Mouse (Mus musculus): ENCODE results near the gene Nabp2.

DNA sequence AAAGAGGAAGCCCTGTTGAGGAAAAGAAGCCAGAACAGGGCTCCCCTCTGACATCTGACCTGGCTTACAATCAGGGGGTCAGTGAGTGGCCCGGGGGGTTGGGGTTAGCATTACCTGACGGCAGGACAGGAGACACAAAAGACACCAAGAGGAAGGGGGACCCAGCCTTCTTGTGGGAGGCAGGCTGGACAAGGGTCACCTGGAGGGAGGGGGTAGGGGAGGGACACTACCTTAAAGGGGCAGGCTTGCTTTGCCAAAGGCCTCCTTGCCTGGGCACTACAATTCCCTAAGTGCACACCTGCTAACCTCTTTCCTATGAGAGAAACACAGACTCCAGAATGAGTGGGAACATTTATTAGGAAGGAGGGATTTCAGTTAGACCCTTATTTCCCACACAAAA, 10.2 kb downstream of the Nabp2 start, which contains the start of gene Slc39a5:
- TF ChIP-seq CTCF (IDR thresholded peaks at IDR 0.05; ENCODE audit: borderline replicate concordance, insufficient read depth, low read depth, low read length) (no peak), POLR2A (IDR thresholded peaks at IDR 0.05; ENCODE audit: borderline replicate concordance, insufficient read depth, low read length) (no peak)
